Mouse (Mus musculus) layer of hippocampus, adult 9-10 months (tissue): ENCODE data around the gene Hlcs.
"Not testable (repeated sequence)": the region's sequence is repeated elsewhere in the genome, so short reads cannot be mapped to it uniquely, and the experiment has no call there.

ENCODE experiments used
- DNase-seq: peaks from one replicate; pipeline ENCODE4 v3.0.0; 2022; ENCODE audit warnings: low spot score

The Hlcs gene

DNA sequence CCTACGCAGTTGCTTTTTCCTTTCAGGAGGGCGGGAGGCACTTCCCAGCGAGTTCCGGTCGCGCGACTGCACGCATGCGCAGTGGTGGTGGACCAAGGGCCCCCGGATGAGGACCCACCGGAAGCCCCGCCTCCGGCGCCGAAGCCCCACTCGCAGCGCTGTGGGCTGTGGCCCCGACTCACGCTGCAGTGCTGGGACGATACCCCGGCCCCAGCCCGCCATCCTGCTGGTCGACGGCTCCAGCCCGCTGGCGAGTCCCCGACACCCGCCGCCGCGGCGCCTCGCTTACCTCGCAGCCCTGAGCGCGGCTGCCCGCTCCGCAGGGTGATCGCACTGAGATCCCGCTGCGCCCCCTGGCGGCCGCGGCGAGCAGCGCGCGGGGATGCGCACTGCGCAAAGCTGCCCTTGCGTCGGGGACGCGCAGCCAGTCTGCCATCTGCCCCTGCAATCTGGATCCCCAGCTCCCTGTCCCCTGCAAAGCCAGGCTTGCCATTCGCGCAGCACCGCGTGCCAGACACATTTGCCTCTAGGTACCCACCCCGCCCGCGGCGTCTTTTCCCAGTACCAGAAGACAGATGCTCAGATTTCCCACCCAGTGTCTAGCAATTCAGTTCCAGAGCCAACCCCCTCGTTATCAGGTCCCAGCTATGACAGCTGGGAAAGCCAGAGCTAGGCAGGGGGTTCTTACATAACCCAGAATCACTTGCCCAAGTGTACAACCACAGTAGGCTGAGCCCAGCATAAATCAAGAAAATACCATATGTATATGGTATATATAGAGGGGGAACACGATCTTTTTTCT is at the start of gene Hlcs:
TSS of gene Hlcs (minus strand) at position 343 of the 802 bp plus-strand sequence.
- peak; percentile 95 for DNase-seq

- peak; percentile 65 for DNase-seq
Measured at GRCm38 (mm10) chr16:94362174-94362873, 49.0 kb upstream of the Hlcs start.

DNA sequence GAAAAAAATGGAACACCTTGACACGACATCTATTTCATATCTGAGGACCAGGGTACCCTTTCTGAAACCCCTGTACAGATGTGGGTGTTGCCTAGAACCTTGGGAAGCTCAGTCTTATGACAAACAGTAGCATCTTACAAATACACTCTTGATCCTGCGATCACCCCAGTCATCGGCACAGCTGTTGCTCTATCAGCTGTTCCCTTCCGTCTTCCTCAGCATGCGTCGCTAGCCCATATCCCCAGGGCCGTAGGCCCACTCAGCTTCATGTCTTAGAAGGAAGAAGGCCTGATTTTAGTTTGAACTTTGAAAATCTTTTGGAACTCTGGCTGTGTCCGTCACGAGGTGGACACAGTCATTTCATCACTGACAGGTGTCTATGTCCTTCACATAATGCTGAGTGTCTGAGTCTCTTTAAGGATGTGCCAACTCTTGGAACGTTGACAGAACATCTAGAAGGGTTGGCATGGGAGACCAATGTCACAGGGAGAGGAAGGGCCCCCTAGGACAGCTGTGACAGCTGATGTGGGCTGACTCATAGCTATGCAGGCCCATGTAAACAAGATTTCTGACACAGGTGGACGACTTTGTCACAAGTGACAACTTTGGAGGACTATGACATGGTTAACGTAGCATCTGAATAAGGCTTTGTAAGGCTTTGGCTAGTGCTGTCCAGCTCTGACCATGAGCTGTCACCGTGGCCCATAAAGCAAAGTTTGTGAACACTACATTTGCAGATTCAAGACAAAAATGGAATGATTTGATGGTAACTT is 47.4 kb upstream of the Hlcs start:
- DNase-seq = no peak

DNA sequence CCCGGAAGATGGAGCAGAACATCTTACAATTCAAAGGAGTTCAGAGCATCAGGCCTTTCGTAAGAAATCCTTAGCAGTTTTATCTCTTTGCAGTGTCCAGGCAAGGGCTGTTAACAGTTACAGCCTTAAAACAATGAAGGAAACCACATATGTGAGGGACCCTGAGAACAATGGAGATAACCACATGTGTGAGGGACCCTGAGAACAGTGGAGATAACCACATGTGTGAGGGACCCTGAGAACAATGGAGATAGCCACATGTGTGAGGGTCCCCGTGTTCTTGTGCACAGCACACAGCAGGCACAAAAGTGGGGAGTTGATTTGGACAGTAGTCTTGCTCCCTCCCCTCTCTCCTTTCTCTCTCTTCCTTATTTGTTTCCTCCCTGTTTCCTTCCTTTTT is 44.7 kb upstream of the Hlcs start:
- DNase-seq = no peak

- DNase-seq = no peak
Measured at GRCm38 (mm10) chr16:94356776-94357494, 43.6 kb upstream of the Hlcs start.

DNA sequence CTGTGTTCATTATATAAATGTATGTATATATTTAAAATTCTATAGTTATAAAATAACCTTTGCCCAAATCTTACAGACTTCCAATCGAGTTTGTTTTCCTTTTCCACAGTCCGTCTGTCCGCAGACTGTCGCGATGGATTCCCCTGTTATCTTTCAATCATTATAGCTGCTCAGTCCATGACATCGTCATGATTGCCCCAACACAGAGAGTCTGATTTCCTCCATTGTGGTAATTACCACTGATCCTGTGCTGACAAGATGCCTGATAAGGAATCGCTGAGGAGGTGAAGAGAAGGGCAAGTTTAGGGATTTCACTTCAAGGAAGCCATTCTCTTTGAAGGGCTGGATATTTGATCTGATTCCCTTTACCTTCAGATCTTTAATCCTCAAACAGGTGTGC is 42.7 kb upstream of the Hlcs start:
- no peak for DNase-seq

GRCm38 (mm10) chr16:94354450-94354849 is 41.1 kb upstream of the Hlcs start:
- no peak for DNase-seq

DNA sequence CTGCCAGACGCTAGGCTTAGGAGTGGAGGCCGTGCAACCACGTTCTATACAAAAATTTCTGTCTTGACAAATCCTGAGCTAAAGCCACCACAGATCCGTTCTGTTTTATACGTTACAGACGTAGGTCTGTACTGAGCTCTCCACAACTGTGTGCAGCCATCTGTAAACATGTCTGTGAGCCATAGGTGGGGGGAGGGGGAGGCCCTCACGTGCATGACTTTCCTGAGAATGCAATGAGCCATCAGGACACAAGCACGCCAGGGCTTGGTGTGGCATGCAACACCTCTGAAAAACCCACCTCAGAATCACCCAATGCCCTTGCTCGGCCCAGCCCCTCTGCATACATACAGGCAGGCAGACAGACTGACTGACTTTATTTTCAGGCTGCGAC is 36.9 kb upstream of the Hlcs start:
- no peak for DNase-seq

DNA sequence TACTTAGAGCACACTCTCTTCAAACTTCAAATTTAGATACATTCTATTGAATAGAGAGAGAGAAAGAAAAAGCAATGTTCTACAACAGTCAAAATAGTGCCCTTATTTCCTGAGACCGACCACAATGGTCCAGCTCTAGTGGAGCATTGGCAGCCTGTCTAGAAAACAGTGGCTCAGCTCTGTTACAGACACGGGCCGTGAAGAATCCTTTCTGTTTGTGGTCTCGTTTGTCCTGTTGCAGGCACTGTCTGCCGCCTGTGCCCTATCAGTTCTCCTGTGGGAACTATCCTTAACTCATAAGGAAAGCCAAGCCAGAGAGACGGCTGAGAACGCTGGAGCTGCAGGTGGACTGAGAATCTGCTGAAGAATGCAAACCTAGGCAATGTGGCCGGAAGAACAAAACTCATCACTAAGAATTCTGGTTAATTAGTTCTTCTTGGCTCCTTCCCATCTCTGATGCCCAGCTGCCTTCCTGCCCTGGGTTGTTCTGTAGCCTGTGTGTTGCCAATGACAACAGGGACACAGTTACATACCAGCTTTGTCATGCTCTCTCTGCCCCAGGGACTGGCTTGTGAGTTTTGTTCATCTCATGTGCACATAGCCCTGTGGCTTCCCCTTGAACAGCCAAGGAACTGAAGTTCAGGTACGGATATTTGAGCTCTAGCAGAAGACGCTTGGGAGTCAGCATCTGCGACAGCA is 36.4 kb upstream of the Hlcs start:
- no peak for DNase-seq

- no peak for DNase-seq
Measured at GRCm38 (mm10) chr16:94348779-94349178, 35.4 kb upstream of the Hlcs start.

DNA sequence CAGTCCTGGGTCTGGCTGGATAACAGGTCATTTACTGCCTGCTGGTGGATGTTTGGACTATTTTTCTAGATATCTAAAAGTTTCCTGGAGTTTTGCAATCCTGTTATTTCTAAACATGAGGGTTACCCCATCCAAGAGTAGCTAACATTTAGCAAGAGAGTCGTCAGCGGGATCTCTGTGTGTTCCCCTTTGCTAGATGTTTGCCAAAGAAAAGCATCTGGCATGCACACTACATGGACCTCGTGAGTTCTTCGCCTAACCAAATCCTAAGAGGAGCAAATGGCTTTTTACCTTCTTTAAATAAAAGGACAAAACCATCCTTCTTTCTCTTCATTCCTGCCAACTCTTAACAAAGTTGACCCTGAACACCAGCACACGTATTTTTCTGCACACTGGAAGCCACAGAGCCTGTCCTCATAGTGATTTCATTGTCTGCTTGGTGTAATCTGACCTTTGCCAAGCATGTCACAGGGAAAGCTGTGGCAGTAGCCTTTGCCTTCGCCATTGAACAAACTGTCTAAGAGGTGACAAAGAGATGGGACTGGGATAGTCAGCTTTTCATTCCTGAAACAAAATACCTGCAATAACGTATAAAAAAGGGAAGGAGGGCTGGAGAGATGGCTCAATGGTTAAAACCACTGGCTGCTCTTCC is 33.8 kb upstream of the Hlcs start:
- DNase-seq = no peak

GRCm38 (mm10) chr16:94345733-94346132 is 32.4 kb upstream of the Hlcs start:
- DNase-seq = no peak

- not testable (repeated sequence) for DNase-seq
Measured at GRCm38 (mm10) chr16:94339164-94340160, 26.1 kb upstream of the Hlcs start.

GRCm38 (mm10) chr16:94335656-94336055 is 22.3 kb upstream of the Hlcs start:
- DNase-seq = no peak

- no peak for DNase-seq
Measured at GRCm38 (mm10) chr16:94331886-94332252, 18.5 kb upstream of the Hlcs start.

DNA sequence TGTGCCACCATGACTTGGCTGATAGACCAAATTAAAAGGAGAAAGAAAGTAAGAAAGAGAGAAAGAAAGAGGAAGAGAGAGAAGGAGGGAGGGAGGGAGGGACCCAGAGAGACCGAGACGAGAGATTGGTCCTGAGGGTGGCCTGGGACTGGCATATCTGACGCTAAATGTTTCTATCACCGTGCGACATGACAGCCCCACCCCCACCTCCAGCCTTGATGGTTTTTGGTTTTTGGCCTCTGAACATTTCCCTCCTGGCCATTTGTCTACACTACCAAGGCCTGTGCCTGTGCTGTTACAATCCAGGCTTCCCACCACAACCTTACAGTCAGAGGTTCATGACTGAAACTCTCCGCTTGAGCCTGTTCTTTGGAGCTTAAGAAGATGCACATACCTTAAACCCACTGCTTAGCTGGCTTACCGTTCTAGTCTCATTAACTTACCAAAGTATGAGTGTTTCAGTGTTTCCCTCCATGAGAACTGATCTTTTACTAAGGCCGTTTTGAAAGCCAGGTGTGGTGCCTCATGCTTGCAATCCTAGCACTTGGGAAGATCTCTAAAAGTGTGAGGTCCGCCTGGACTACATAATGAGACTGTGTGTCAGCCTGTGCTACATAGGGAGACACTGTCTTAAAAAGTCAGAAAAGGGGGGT is 18.0 kb upstream of the Hlcs start:
- DNase-seq = no peak

DNA sequence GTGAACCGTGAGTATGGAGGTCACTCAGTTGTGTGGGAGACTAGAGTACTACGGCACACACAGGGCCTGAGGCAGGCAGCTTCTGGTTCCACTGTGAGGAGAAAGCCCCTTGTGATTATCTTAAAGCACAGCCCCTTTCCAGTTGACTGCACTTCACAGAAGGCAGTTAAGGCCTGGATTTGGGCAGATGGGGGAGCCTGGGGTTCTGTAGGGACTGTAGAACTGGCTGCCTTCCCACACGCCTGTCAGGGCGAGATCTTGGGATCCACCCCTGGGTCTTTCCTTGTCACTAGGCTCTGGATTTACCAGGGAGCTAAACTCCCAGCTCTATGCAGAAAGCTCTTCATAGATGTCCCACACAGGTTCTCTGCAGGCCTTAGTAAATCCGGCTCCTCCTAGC is 17.1 kb upstream of the Hlcs start:
- no peak for DNase-seq

- no peak for DNase-seq
Measured at GRCm38 (mm10) chr16:94328881-94329867, 15.8 kb upstream of the Hlcs start.
